Mouse (Mus musculus) liver, adult 2 months (tissue): ENCODE measurements around the gene Col25a1.

Experiments used
- CTCF ChIP-seq: fragments of 200-500 bp; IDR thresholded peaks from 2 replicates; pipeline ENCODE4 v1.5.1; 2011; ENCODE audit warnings: low read depth, low read length, control low read depth
- POLR2A ChIP-seq: fragments of 200-500 bp; IDR thresholded peaks from 2 replicates; pipeline ENCODE4 v1.6.1; 2011; ENCODE audit warnings: low read length, control low read depth; ENCODE audit not compliant: insufficient read depth; ENCODE audit errors: extremely low read depth

DNA sequence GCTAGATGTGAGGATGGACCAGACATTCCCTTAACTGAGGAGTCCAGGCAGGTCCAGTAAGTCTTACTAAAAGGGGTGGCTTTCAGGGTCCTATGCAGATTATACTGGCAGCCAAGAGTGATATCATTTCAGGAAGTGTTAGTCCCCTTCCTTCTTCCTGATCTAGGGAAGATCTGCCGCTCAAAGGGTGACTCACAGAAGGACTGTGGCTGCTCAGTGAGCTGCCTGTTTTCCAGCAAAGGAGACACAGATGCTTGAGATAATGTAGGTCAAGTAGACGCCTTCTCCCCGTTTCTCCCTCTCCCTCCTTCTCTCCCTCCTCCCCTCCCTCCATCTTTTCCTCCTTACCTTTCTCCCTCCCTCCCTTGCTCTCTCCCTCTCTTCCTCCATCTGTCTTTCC is 6.3 kb downstream of the Col25a1 start:
- TF ChIP-seq CTCF (no peak), POLR2A (no peak)
